Mouse (Mus musculus) heart, adult 2 months (tissue): ENCODE measurements at regions not wholly inside any gene's neighbourhood (a gene's known extent, or its start where the extent isn't known, plus 50 kb on each side); places are given as distances from the start of the nearest gene placed in this dataset.

Experiments used
- EP300 ChIP-seq: fragments of 200-500 bp; IDR thresholded peaks from 2 replicates; pipeline ENCODE4 v1.6.1; 2011; ENCODE audit warnings: low read depth, low read length, control low read depth; ENCODE audit not compliant: insufficient read depth
- POLR2A ChIP-seq: fragments of 200-500 bp; IDR thresholded peaks from 2 replicates; pipeline ENCODE4 v1.6.1; 2011; ENCODE audit warnings: mild to moderate bottlenecking, low read depth, low read length, control low read depth; ENCODE audit not compliant: insufficient read depth

- TF ChIP-seq POLR2A: no peak
- TF ChIP-seq EP300: no peak
Observed at GRCm38 (mm10) chr6:84391016-84391415, 202.7 kb downstream of the Cyp26b1 start.
